Mouse (Mus musculus) gastrocnemius, postnatal 4 days (tissue): ENCODE data around the gene Car5b. TPM values are rescaled to one million over a fixed set of nuclear protein-coding genes. Genes with fewer than 3 reads are reported as not detected.
A peak's percentile ranks its signal among the peaks of the same experiment; 100 is the strongest.

Source experiments
- DNase-seq, 2 experiments: peaks; one replicate each; pipeline ENCODE4 v3.0.0; 2021 to 2022; ENCODE audit warnings: low spot score in 2 of 2, mixed read lengths in 2 of 2
- total RNA-seq, 2 experiments: library from RNA; stranded (reverse); gene quantifications; 2 replicates each; pipeline ENCODE4 v1.2.3; 2021

Car5b gene
- total RNA-seq, 2 experiments from 2014 or later, result 1.9 to 2.0 TPM

GRCm38 (mm10) chrX:163981092-163981491 lies 46.7 kb downstream of the Car5b start:
- no peak for DNase-seq

- DNase-seq, result peak; percentile 52 to 86
Observed at GRCm38 (mm10) chrX:163958467-163958875, 69.3 kb downstream of the Car5b start, which contains the start of gene Zrsr2. Gene Zrsr2, minus strand, starts transcription at chrX:163958661.

GRCm38 (mm10) chrX:163957803-163958466 lies 69.9 kb downstream of the Car5b start:
- peak; percentile 48 to 71 for DNase-seq

- no peak for DNase-seq
Observed at GRCm38 (mm10) chrX:163957381-163957780, 70.4 kb downstream of the Car5b start.

GRCm38 (mm10) chrX:163951618-163952017 lies 76.2 kb downstream of the Car5b start:
- no peak for DNase-seq

- no peak for DNase-seq
Observed at GRCm38 (mm10) chrX:163944381-163944780, 83.4 kb downstream of the Car5b start.

GRCm38 (mm10) chrX:163938587-163938986 lies 89.2 kb downstream of the Car5b start:
- DNase-seq, result no peak

GRCm38 (mm10) chrX:163934731-163935130 lies 93.1 kb downstream of the Car5b start:
- DNase-seq, result no peak

- DNase-seq, result no peak
Observed at GRCm38 (mm10) chrX:163929550-163929949, 98.2 kb downstream of the Car5b start.

Other genes with a start within 250 kb of the Car5b start
- 10 to 100 TPM; 20.8 to 29.0 TPM for gene Ap1s2, start 119.0 kb downstream of the Car5b start, total RNA-seq
- 10 to 100 TPM; 15.4 to 27.5 TPM for gene Zrsr2, start 69.3 kb downstream of the Car5b start, total RNA-seq
- gene Siah1b, start 48.5 kb upstream of the Car5b start, total RNA-seq, result 1 to 10 TPM; 7.2 to 9.2 TPM
- not detected for gene Cltrn, start 60.8 kb upstream of the Car5b start, total RNA-seq
- gene Ace2, start 111.3 kb upstream of the Car5b start, total RNA-seq, result under 1 TPM; 0.54 TPM
- 1 to 10 TPM in 1 of 2 experiments, under 1 TPM in 1; 0.88 to 1.2 TPM for gene Bmx, start 230.2 kb upstream of the Car5b start, total RNA-seq
- 1 to 10 TPM; 2.6 to 3.7 TPM for gene Pir, start 241.4 kb upstream of the Car5b start, total RNA-seq